ENCODE assay signal across 8 mouse cellular contexts in genomic region chr10:110727816-110728215, GRCm38 (mm10). TPM values are rescaled to one million over a fixed set of nuclear protein-coding genes. Genes with fewer than 3 reads are reported as not detected.
A peak's percentile ranks its signal among the peaks of the same experiment; 100 is the strongest.
DNase-seq lines count a peak whose midpoint lies in the region; ATAC-seq lines count a peak whose summit lies in the region.

No protein-coding gene starts in this region.

- H3K4me1 ChIP-seq in hindbrain, embryonic 10.5 days (replicated peaks) = no peaks in the 10 kb centered on the region
- H3K4me1 ChIP-seq in hindbrain, embryonic 16.5 days (ENCODE audit: control insufficient read depth, insufficient read depth, low read depth, low read length) = no peaks in the 10 kb centered on the region
- H3K4me1 ChIP-seq in limb, embryonic 11.5 days (ENCODE audit: control insufficient read depth, insufficient read depth, low read length) = no peaks in the 10 kb centered on the region

- no peak overlapping the region for H3K9ac ChIP-seq in hindbrain, embryonic 16.5 days (ENCODE audit: low read depth, low read length)
- no peak overlapping the region for H3K9ac ChIP-seq in limb, embryonic 11.5 days (ENCODE audit: low read length)

- peak; percentile 62 for DNase-seq in hindbrain, embryonic 10.5 days (ENCODE audit: low spot score)
- DNase-seq in CD4-positive helper T cell, adult 2 months (ENCODE audit: low read depth, low spot score) = peak; percentile 49
- peak; percentile 81 for DNase-seq in ZHBTc4 (ENCODE audit: low read depth, low spot score)
- peak; percentile 79 for DNase-seq in limb, embryonic 11.5 days (ENCODE audit: low spot score)
- DNase-seq in retina, postnatal 1 day = peak; percentile 62
- no peak for DNase-seq in left cerebral cortex, adult 9 months (ENCODE audit: low spot score in 2 of 2)

- 62% methylated on average over 4 of the region's 4 CpGs for WGBS in hindbrain, embryonic 10.5 days
- 63% methylated on average over 4 of the region's 4 CpGs for WGBS in hindbrain, embryonic 16.5 days
- 60% methylated on average over 4 of the region's 4 CpGs for WGBS in limb, embryonic 11.5 days

- no peak overlapping the region for H3K27ac ChIP-seq in hindbrain, embryonic 10.5 days
- H3K27ac ChIP-seq in hindbrain, embryonic 16.5 days (ENCODE audit: low read depth, low read length) = no peak overlapping the region
- H3K27ac ChIP-seq in limb, embryonic 11.5 days (replicated peaks; ENCODE audit: low read depth, low read length) = no peak overlapping the region

- no peaks in the 10 kb centered on the region for H3K36me3 ChIP-seq in hindbrain, embryonic 10.5 days
- H3K36me3 ChIP-seq in hindbrain, embryonic 16.5 days (ENCODE audit: control insufficient read depth, insufficient read depth, low read length) = no peaks in the 10 kb centered on the region
- no peaks in the 10 kb centered on the region for H3K36me3 ChIP-seq in limb, embryonic 11.5 days (ENCODE audit: control insufficient read depth, insufficient read depth, low read length)

- H3K4me2 ChIP-seq in hindbrain, embryonic 16.5 days (ENCODE audit: low read length) = no peak overlapping the region
- H3K4me2 ChIP-seq in limb, embryonic 11.5 days (ENCODE audit: low read depth, severe bottlenecking) = no peak overlapping the region

- H3K9me3 ChIP-seq in hindbrain, embryonic 10.5 days = no peaks in the 10 kb centered on the region
- no peaks in the 10 kb centered on the region for H3K9me3 ChIP-seq in hindbrain, embryonic 16.5 days (ENCODE audit: control insufficient read depth, low read length)
- no peaks in the 10 kb centered on the region for H3K9me3 ChIP-seq in limb, embryonic 11.5 days (ENCODE audit: control insufficient read depth, low read length)

- no peak overlapping the region for H3K4me3 ChIP-seq in hindbrain, embryonic 10.5 days
- H3K4me3 ChIP-seq in hindbrain, embryonic 16.5 days (ENCODE audit: low read length) = no peak overlapping the region
- H3K4me3 ChIP-seq in limb, embryonic 11.5 days (ENCODE audit: low read depth, low read length) = no peak overlapping the region

- no peak for ATAC-seq in hindbrain, embryonic 16.5 days
- peak; percentile 84 for ATAC-seq in erythroblast, adult 5-6 weeks (replicated peaks; ENCODE audit: low FRiP score, poor library complexity, severe bottlenecking)
- ATAC-seq in limb, embryonic 11.5 days (ENCODE audit: insufficient number of reproducible peaks, low FRiP score, low TSS enrichment, low read depth) = no peak

- no peaks in the 10 kb centered on the region for H3K27me3 ChIP-seq in hindbrain, embryonic 10.5 days (ENCODE audit: insufficient read depth, poor library complexity, severe bottlenecking)
- H3K27me3 ChIP-seq in hindbrain, embryonic 16.5 days (replicated peaks; ENCODE audit: control insufficient read depth, insufficient read depth, low read length) = no peaks in the 10 kb centered on the region
- no peaks in the 10 kb centered on the region for H3K27me3 ChIP-seq in limb, embryonic 11.5 days (ENCODE audit: control insufficient read depth, insufficient read depth, low read length)

RNA-seq across cellular contexts. Expression of gene E2f7, which starts 17.4 kb away (rescaled TPM):
- polyA plus RNA-seq in hindbrain, embryonic 10.5 days (2016; fragmentation: Nextera tagmentation; extraction: Ambion mirVana) = 35.2 and 47.0 TPM in 2 replicates
- 5.0 and 7.1 TPM in 2 replicates for polyA plus RNA-seq in hindbrain, embryonic 16.5 days (2015; fragmentation: Nextera tagmentation; extraction: Ambion mirVana)
- 4.8 and 12.1 TPM in 2 replicates for total RNA-seq in erythroblast, adult 5-6 weeks (2015; ENCODE audit: low replicate concordance)
- 8.9 and 17.6 TPM in 2 replicates for total RNA-seq in erythroblast, adult 5-6 weeks (2017; ENCODE audit: low replicate concordance)
- 42.4 and 44.9 TPM in 2 replicates for polyA plus RNA-seq in limb, embryonic 11.5 days (2014; fragmentation: Nextera tagmentation; extraction: Ambion mirVana)

Comparison
In these comparisons a context has a peak if more than half of its experiments do, and no peak if none do; other contexts are left out.
1. DNase-seq: peak in hindbrain, embryonic 10.5 days (single experiment), CD4-positive helper T cell, adult 2 months (single experiment), ZHBTc4 (single experiment), limb, embryonic 11.5 days (single experiment) and retina, postnatal 1 day (single experiment); none in left cerebral cortex, adult 9 months (0 of 2).